33 mouse cellular contexts compared by ENCODE assay signal in genomic region chr16:25846611-25847010, GRCm38 (mm10).
"Had no signal": no experiment of that assay in that cellular context is flagged by ENCODE, and none has a peak within 500 bp of the region (broad histone marks: within the 10 kb centered on the region; RNA-seq: fewer than 3 reads in every experiment).

No protein-coding gene starts in this region.

- H3K9ac ChIP-seq: limb, embryonic 12.5 days; limb, embryonic 13.5 days; limb, embryonic 15.5 days; liver, embryonic 12.5 days; liver, embryonic 13.5 days; liver, embryonic 14.5 days; liver, embryonic 15.5 days; liver, postnatal 0 days; lung, embryonic 14.5 days; lung, embryonic 15.5 days; midbrain, embryonic 12.5 days; midbrain, embryonic 13.5 days; midbrain, embryonic 15.5 days; neural tube, embryonic 12.5 days; neural tube, embryonic 13.5 days had no signal

- H3K4me1 ChIP-seq: liver, embryonic 12.5 days; liver, embryonic 13.5 days; liver, embryonic 15.5 days; megakaryocyte, embryonic 14.5 days; midbrain, embryonic 10.5 days; midbrain, embryonic 12.5 days; midbrain, embryonic 13.5 days; midbrain, embryonic 15.5 days; neural tube, embryonic 12.5 days; neural tube, embryonic 13.5 days had no signal

- ATAC-seq: liver, embryonic 12.5 days; liver, postnatal 0 days; lung, postnatal 0 days; midbrain, embryonic 13.5 days; midbrain, embryonic 15.5 days; midbrain, embryonic 16.5 days had no signal

- H3K27me3 ChIP-seq: limb, embryonic 12.5 days; limb, embryonic 13.5 days; limb, embryonic 15.5 days; liver, embryonic 12.5 days; liver, embryonic 13.5 days; liver, embryonic 15.5 days; lung, embryonic 15.5 days; megakaryocyte, embryonic 14.5 days; midbrain, embryonic 12.5 days; midbrain, embryonic 13.5 days; midbrain, embryonic 15.5 days; neural tube, embryonic 12.5 days; neural tube, embryonic 13.5 days had no signal

- H3K4me3 ChIP-seq: limb, embryonic 10.5 days; limb, embryonic 12.5 days; limb, embryonic 13.5 days; limb, embryonic 15.5 days; liver, embryonic 12.5 days; liver, embryonic 13.5 days; liver, embryonic 15.5 days; lung, embryonic 15.5 days; megakaryocyte, embryonic 14.5 days; midbrain, embryonic 10.5 days; midbrain, embryonic 12.5 days; midbrain, embryonic 13.5 days; midbrain, embryonic 15.5 days; myocyte; neural tube, embryonic 12.5 days; neural tube, embryonic 13.5 days had no signal

- DNase-seq: left cerebral cortex, postnatal 4 days; liver; liver, embryonic 13.5 days; liver, postnatal 0 days; lung, adult 18-20 months; lung, adult 2 months; lung, embryonic 14.5 days; lung, postnatal 10 days; lung, postnatal 14 days; lung, postnatal 36 days; lung, postnatal 4 days; midbrain, embryonic 14.5 days had no signal

- H3K27ac ChIP-seq: limb, embryonic 10.5 days; limb, embryonic 12.5 days; limb, embryonic 13.5 days; limb, embryonic 15.5 days; liver, embryonic 12.5 days; liver, embryonic 13.5 days; liver, embryonic 14.5 days; liver, embryonic 15.5 days; lung, embryonic 15.5 days; macrophage; midbrain, embryonic 10.5 days; midbrain, embryonic 12.5 days; midbrain, embryonic 13.5 days; midbrain, embryonic 15.5 days; neural tube, embryonic 12.5 days; neural tube, embryonic 13.5 days had no signal

- H3K36me3 ChIP-seq: limb, embryonic 10.5 days; limb, embryonic 12.5 days; limb, embryonic 13.5 days; limb, embryonic 15.5 days; liver, embryonic 12.5 days; liver, embryonic 13.5 days; liver, embryonic 15.5 days; lung, embryonic 15.5 days; midbrain, embryonic 10.5 days; midbrain, embryonic 12.5 days; midbrain, embryonic 13.5 days; midbrain, embryonic 15.5 days; neural tube, embryonic 12.5 days; neural tube, embryonic 13.5 days had no signal

- H3K4me2 ChIP-seq: limb, embryonic 12.5 days; limb, embryonic 13.5 days; limb, embryonic 15.5 days; liver, embryonic 11.5 days; liver, embryonic 12.5 days; liver, embryonic 13.5 days; liver, embryonic 15.5 days; lung, embryonic 14.5 days; lung, embryonic 15.5 days; midbrain, embryonic 11.5 days; midbrain, embryonic 12.5 days; midbrain, embryonic 13.5 days; midbrain, embryonic 15.5 days; neural tube, embryonic 12.5 days; neural tube, embryonic 13.5 days had no signal

- H3K9me3 ChIP-seq: limb, embryonic 10.5 days; limb, embryonic 12.5 days; limb, embryonic 13.5 days; limb, embryonic 15.5 days; liver, embryonic 12.5 days; liver, embryonic 13.5 days; liver, embryonic 15.5 days; lung, embryonic 15.5 days; midbrain, embryonic 10.5 days; midbrain, embryonic 12.5 days; midbrain, embryonic 13.5 days; midbrain, embryonic 15.5 days; neural tube, embryonic 12.5 days; neural tube, embryonic 13.5 days had no signal
